Mouse (Mus musculus): ENCODE data around the gene Btbd9. TPM values are rescaled to one million over a fixed set of nuclear protein-coding genes. Genes with fewer than 3 reads are reported as not detected.
A peak's percentile ranks its signal among the peaks of the same experiment; 100 is the strongest.
"Not testable (repeated sequence)": the region's sequence is repeated elsewhere in the genome, so short reads cannot be mapped to it uniquely, and the experiment has no call there.

The Btbd9 gene
- polyA plus RNA-seq (2015; fragmentation: Nextera tagmentation; extraction: Ambion mirVana), result 38.3 and 42.3 TPM in 2 replicates

GRCm38 (mm10) chr17:30575941-30576773 lies at the start of gene Btbd9:
TSS of gene Btbd9 (minus strand) at chr17:30576488.
- H3K36me3 ChIP-seq, result no peaks in the 10 kb centered on the region
- peak within 1 kb of the TSS; percentile 76 for H3K4me2 ChIP-seq
- peak within 1 kb of the TSS; percentile 63 for H3K9ac ChIP-seq
- H3K9me3 ChIP-seq (replicated peaks), result no peaks in the 10 kb centered on the region
- peaks cover 20% of the 10 kb centered on the region for H3K4me1 ChIP-seq (replicated peaks)
- WGBS, result under 1% methylated on average over 66 of the region's 94 CpGs
- H3K4me3 ChIP-seq, result peak within 1 kb of the TSS; percentile 88
- peak within 1 kb of the TSS; percentile 93 for H3K27ac ChIP-seq
- ATAC-seq (replicated peaks; ENCODE audit: insufficient number of reproducible peaks, insufficient read depth, low FRiP score, low read depth), result peak; percentile 84
- no peaks in the 10 kb centered on the region for H3K27me3 ChIP-seq

- not testable (repeated sequence) for H3K4me2 ChIP-seq; H3K27ac ChIP-seq; H3K9ac ChIP-seq; H3K4me3 ChIP-seq; H3K4me1 ChIP-seq (replicated peaks); H3K27me3 ChIP-seq; H3K9me3 ChIP-seq (replicated peaks); H3K36me3 ChIP-seq
- 0 out of 2 replicates have a peak, but pooled peaks have one; percentile 27 for ATAC-seq (replicated peaks; ENCODE audit: insufficient number of reproducible peaks, insufficient read depth, low FRiP score, low read depth)
- no CpG with 5 or more reads among the region's 20 CpGs for WGBS
Observed at GRCm38 (mm10) chr17:30624132-30624531, 47.8 kb upstream of the Btbd9 start, which contains the start of gene Dnah8. TSS of gene Dnah8 (plus strand) at chr17:30624354.

- 85% methylated on average over 3 of the region's 3 CpGs for WGBS
- no peak for ATAC-seq (replicated peaks; ENCODE audit: insufficient number of reproducible peaks, insufficient read depth, low FRiP score, low read depth)
- H3K4me2 ChIP-seq, result no peak overlapping the region
- H3K4me3 ChIP-seq, result no peak overlapping the region
- no peaks in the 10 kb centered on the region for H3K36me3 ChIP-seq
- no peak overlapping the region for H3K9ac ChIP-seq
- no peaks in the 10 kb centered on the region for H3K27me3 ChIP-seq
- no peaks in the 10 kb centered on the region for H3K9me3 ChIP-seq (replicated peaks)
- no peak overlapping the region for H3K27ac ChIP-seq
- H3K4me1 ChIP-seq (replicated peaks), result no peaks in the 10 kb centered on the region
Observed at GRCm38 (mm10) chr17:30623200-30623599, 46.9 kb upstream of the Btbd9 start.

GRCm38 (mm10) chr17:30621450-30621849 lies 45.2 kb upstream of the Btbd9 start:
- no peak for ATAC-seq (replicated peaks; ENCODE audit: insufficient number of reproducible peaks, insufficient read depth, low FRiP score, low read depth)
- Histone ChIP-seq H3K27ac (no peak overlapping the region), H3K27me3 (no peaks in the 10 kb centered on the region), H3K36me3 (no peaks in the 10 kb centered on the region), H3K4me2 (no peak overlapping the region), H3K4me1 (replicated peaks) (no peaks in the 10 kb centered on the region), H3K4me3 (no peak overlapping the region), H3K9ac (no peak overlapping the region), H3K9me3 (replicated peaks) (no peaks in the 10 kb centered on the region)
- WGBS, result 64% methylated on average over 4 of the region's 4 CpGs

- 53% methylated on average over 2 of the region's 2 CpGs for WGBS
- no peak overlapping the region for H3K4me2 ChIP-seq
- no peaks in the 10 kb centered on the region for H3K27me3 ChIP-seq
- no peak overlapping the region for H3K27ac ChIP-seq
- no peaks in the 10 kb centered on the region for H3K9me3 ChIP-seq (replicated peaks)
- no peaks in the 10 kb centered on the region for H3K36me3 ChIP-seq
- ATAC-seq (replicated peaks; ENCODE audit: insufficient number of reproducible peaks, insufficient read depth, low FRiP score, low read depth), result no peak
- no peak overlapping the region for H3K9ac ChIP-seq
- H3K4me3 ChIP-seq, result no peak overlapping the region
- no peaks in the 10 kb centered on the region for H3K4me1 ChIP-seq (replicated peaks)
Observed at GRCm38 (mm10) chr17:30620548-30620947, 44.3 kb upstream of the Btbd9 start.

- H3K27me3 ChIP-seq, result no peaks in the 10 kb centered on the region
- no peak overlapping the region for H3K4me2 ChIP-seq
- no peaks in the 10 kb centered on the region for H3K4me1 ChIP-seq (replicated peaks)
- H3K9ac ChIP-seq, result no peak overlapping the region
- ATAC-seq (replicated peaks; ENCODE audit: insufficient number of reproducible peaks, insufficient read depth, low FRiP score, low read depth), result no peak
- no peak overlapping the region for H3K4me3 ChIP-seq
- no peaks in the 10 kb centered on the region for H3K36me3 ChIP-seq
- no peaks in the 10 kb centered on the region for H3K9me3 ChIP-seq (replicated peaks)
- 54% methylated on average over 2 of the region's 2 CpGs for WGBS
- no peak overlapping the region for H3K27ac ChIP-seq
Observed at GRCm38 (mm10) chr17:30619153-30619552, 42.9 kb upstream of the Btbd9 start.

GRCm38 (mm10) chr17:30618136-30618891 lies 42.0 kb upstream of the Btbd9 start:
- Histone ChIP-seq H3K4me2 (no peak overlapping the region), H3K36me3 (no peaks in the 10 kb centered on the region), H3K9me3 (replicated peaks) (no peaks in the 10 kb centered on the region), H3K27ac (no peak overlapping the region), H3K27me3 (no peaks in the 10 kb centered on the region), H3K9ac (no peak overlapping the region), H3K4me3 (no peak overlapping the region), H3K4me1 (replicated peaks) (no peaks in the 10 kb centered on the region)
- no peak for ATAC-seq (replicated peaks; ENCODE audit: insufficient number of reproducible peaks, insufficient read depth, low FRiP score, low read depth)
- WGBS, result 80% methylated on average over 3 of the region's 3 CpGs

- ATAC-seq (replicated peaks; ENCODE audit: insufficient number of reproducible peaks, insufficient read depth, low FRiP score, low read depth), result no peak
- no peak overlapping the region for H3K4me3 ChIP-seq
- no peaks in the 10 kb centered on the region for H3K9me3 ChIP-seq (replicated peaks)
- no peaks in the 10 kb centered on the region for H3K36me3 ChIP-seq
- no peak overlapping the region for H3K9ac ChIP-seq
- H3K27me3 ChIP-seq, result no peaks in the 10 kb centered on the region
- H3K4me2 ChIP-seq, result no peak overlapping the region
- no peak overlapping the region for H3K27ac ChIP-seq
- WGBS, result 82% methylated on average over 5 of the region's 5 CpGs
- H3K4me1 ChIP-seq (replicated peaks), result peaks cover 3% of the 10 kb centered on the region
Observed at GRCm38 (mm10) chr17:30616203-30616602, 39.9 kb upstream of the Btbd9 start.

- H3K27ac ChIP-seq, result no peak overlapping the region
- no peak for ATAC-seq (replicated peaks; ENCODE audit: insufficient number of reproducible peaks, insufficient read depth, low FRiP score, low read depth)
- H3K4me3 ChIP-seq, result no peak overlapping the region
- H3K27me3 ChIP-seq, result no peaks in the 10 kb centered on the region
- no peak overlapping the region for H3K4me2 ChIP-seq
- H3K9ac ChIP-seq, result no peak overlapping the region
- no peaks in the 10 kb centered on the region for H3K9me3 ChIP-seq (replicated peaks)
- peaks cover 18% of the 10 kb centered on the region for H3K4me1 ChIP-seq (replicated peaks)
- H3K36me3 ChIP-seq, result no peaks in the 10 kb centered on the region
Observed at GRCm38 (mm10) chr17:30613350-30613749, 37.1 kb upstream of the Btbd9 start.

- H3K27ac ChIP-seq, result peak overlapping the region; percentile 97
- peak overlapping the region; percentile 90 for H3K9ac ChIP-seq
- under 1% methylated on average over 34 of the region's 34 CpGs for WGBS
- H3K4me2 ChIP-seq, result peak overlapping the region; percentile 59
- no peaks in the 10 kb centered on the region for H3K27me3 ChIP-seq
- peak; percentile 100 for ATAC-seq (replicated peaks; ENCODE audit: insufficient number of reproducible peaks, insufficient read depth, low FRiP score, low read depth)
- peaks cover 22% of the 10 kb centered on the region for H3K4me1 ChIP-seq (replicated peaks)
- H3K36me3 ChIP-seq, result no peaks in the 10 kb centered on the region
- peak overlapping the region; percentile 85 for H3K4me3 ChIP-seq
- H3K9me3 ChIP-seq (replicated peaks), result no peaks in the 10 kb centered on the region
Observed at GRCm38 (mm10) chr17:30612075-30612859, 36.0 kb upstream of the Btbd9 start.
